Mouse (Mus musculus): ENCODE data around the gene Scarb1.

The Scarb1 gene

DNA sequence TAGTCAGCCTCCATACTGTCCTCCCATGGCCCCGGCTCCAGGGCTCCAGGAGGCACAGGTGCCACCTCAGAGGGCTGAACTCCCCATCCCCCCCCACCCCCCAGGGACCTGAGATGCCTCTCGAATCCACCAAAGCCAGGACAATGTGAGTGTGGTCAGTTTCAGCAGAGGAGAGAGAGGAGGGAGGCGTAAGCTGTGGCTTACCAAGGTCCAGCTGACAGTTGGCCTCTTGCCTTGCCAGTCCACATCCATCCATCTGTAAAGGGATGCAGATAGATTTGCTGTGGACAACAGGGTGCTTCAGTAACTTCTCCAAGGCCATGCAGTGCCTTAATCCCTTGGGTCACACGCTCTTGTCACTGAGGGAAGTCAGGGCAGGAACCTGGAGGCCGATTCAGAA lies 110.4 kb downstream of the Scarb1 start:
- no peak for DNase-seq

DNA sequence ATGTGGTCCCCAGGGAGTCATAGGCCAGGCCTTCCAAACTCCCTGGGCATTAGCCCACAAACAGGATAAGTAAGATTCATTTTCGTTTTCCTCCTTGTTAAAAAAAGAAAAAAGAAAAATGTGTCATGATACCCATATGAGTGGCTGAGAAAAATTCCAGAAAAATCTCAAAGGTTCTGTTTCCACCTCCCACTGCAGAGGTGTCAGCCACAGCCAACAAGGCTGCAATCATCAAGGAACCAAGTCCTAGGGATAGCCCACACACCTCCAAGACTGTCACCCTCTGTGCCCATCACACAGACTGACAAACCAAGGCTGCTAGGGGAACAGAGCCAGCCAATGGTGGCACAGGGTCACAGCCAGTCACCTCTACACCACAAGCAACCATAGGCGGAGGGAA lies 111.8 kb downstream of the Scarb1 start:
- no peak for DNase-seq

DNA sequence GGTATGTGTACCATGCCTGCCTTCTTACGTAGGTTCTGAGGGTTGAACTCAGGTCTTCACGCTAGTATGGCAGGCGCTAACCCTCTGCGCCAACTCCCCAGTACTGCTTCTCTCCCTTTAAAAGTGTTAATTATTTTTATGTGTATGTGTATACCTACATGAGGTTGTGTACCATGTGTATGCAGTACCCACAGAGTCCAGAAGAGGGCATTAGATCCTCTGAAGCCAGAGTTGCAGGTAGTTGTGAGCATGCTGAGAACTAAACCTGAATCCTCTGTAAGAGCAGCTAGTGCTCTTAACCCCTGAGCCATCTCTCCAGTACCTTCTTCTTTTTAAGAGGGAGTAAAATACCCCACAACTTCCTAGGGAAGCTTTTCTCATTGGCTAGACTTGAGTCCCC lies 113.2 kb downstream of the Scarb1 start:
- no peak for DNase-seq
